Mouse (Mus musculus): Measurements from ENCODE around the gene Zfp446. TPM values are rescaled to one million over a fixed set of nuclear protein-coding genes. Genes with fewer than 3 reads are reported as not detected.

The Zfp446 gene
- polyA plus RNA-seq, 1 experiment from 2014 or later = 14.6 TPM

DNA sequence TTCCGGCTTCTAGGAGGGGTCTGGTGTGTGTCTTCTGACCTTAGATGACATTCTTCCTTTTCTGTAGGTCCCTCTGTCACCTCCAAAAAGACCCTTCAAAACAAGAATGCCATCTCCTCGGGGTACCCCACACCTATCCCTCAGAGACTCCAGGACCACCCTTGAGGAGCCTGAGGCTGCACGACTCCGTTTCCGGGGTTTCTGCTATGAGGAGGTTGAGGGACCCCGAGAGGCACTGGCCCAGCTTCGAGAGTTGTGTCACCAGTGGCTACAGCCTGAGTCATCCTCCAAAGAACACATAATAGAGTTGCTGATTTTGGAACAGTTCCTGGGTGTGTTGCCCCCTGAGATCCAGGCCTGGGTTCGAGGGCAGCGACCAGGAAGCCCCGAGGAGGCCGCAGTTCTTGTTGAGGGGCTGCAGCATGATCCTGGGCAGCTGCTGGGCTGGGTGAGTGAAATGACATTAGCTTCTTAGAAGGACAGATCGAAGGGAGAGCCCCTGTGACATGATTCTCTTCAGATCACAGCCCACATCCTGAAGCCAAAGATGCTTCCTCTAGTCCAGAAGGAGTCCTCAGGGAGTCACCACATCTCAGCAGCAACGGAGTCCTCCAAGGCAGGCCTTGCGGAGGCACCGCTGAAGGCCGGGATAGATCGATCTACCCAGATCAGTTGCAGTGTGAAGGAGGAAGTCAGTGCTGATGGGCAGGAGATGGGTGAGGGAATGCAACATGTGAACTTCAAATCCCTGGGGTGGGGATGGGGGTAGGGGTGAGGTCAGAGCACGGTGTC lies 1.5 kb downstream of the Zfp446 start:
- H3K36me3 ChIP-seq (ENCODE audit: control insufficient read depth, insufficient read depth, low read length) = no peaks in the 10 kb centered on the region
- H3K4me1 ChIP-seq (replicated peaks; ENCODE audit: control insufficient read depth, insufficient read depth, low read length) = peaks cover 5% of the 10 kb centered on the region; the same call in 1 of the 2 replicates
- H3K27me3 ChIP-seq (ENCODE audit: control insufficient read depth, insufficient read depth, low read length) = no peaks in the 10 kb centered on the region
- peak overlapping the region; percentile 85; the same call in 1 of the 2 replicates for H3K4me2 ChIP-seq (ENCODE audit: low read depth, low read length, severe bottlenecking)
- WGBS = 91% methylated on average over 18 of the region's 18 CpGs
- no peak overlapping the region for H3K4me3 ChIP-seq (ENCODE audit: low read depth, low read length)
- H3K27ac ChIP-seq (ENCODE audit: low read depth, low read length) = no peak overlapping the region
- peak; percentile 46 for DNase-seq (ENCODE audit: low spot score)
- ATAC-seq (replicated peaks; ENCODE audit: low FRiP score) = no peak
- no peak overlapping the region for H3K9ac ChIP-seq (ENCODE audit: low read length)
- no peaks in the 10 kb centered on the region for H3K9me3 ChIP-seq (ENCODE audit: control insufficient read depth, low read length)

DNA sequence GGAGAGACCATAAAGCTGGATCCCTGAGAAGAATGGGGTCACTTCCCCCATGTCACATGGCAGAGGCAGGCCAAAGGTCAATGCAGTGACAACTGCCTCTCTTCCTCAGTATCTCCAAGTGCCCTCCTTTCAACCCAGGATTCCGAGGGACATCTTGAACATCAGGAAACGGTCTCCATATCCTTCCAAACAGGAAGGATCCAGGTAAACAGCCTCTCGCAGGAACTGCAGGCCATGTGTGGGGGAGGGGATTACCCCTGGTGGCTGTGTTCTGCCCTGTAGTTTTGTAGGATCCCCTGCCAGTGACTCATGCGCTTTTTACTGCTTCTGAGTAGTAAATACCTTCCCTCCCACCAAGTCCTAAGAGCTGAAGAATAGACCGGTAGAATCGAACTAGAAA lies 2.1 kb downstream of the Zfp446 start:
- Histone ChIP-seq H3K27ac (ENCODE audit: low read depth, low read length) (no peak overlapping the region), H3K4me3 (ENCODE audit: low read depth, low read length) (no peak overlapping the region), H3K9ac (ENCODE audit: low read length) (no peak overlapping the region), H3K9me3 (ENCODE audit: control insufficient read depth, low read length) (no peaks in the 10 kb centered on the region), H3K4me2 (ENCODE audit: low read depth, low read length, severe bottlenecking) (no peak overlapping the region), H3K27me3 (ENCODE audit: control insufficient read depth, insufficient read depth, low read length) (no peaks in the 10 kb centered on the region), H3K36me3 (ENCODE audit: control insufficient read depth, insufficient read depth, low read length) (no peaks in the 10 kb centered on the region), H3K4me1 (replicated peaks; ENCODE audit: control insufficient read depth, insufficient read depth, low read length) (peaks cover 5% of the 10 kb centered on the region; the same call in 1 of the 2 replicates)
- ATAC-seq (replicated peaks; ENCODE audit: low FRiP score) = no peak
- 85% methylated on average over 6 of the region's 6 CpGs for WGBS
- DNase-seq (ENCODE audit: low spot score) = peak; percentile 40

DNA sequence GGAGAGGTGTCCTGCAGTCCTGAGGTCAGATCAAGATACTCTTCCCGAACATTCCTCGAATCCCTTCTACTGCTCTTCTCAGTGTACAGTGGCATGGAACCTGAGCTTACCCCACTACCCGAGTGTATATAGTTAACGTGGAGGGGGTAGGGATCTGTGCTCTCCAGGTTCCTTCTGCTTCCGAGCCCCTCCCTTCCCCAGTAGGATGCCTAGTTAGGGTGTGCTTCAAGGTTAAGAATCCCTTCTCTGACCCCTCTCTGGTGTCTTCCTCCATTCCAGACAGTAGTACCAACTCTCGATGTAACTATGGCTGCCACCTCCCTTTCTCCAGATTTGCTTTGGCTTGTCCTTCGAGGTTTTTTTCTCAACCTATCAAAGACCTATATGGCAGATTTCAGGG lies 2.6 kb downstream of the Zfp446 start:
- H3K9me3 ChIP-seq (ENCODE audit: control insufficient read depth, low read length) = no peaks in the 10 kb centered on the region
- no peak overlapping the region for H3K4me2 ChIP-seq (ENCODE audit: low read depth, low read length, severe bottlenecking)
- peaks cover 5% of the 10 kb centered on the region; the same call in 1 of the 2 replicates for H3K4me1 ChIP-seq (replicated peaks; ENCODE audit: control insufficient read depth, insufficient read depth, low read length)
- 86% methylated on average over 7 of the region's 7 CpGs for WGBS
- ATAC-seq (replicated peaks; ENCODE audit: low FRiP score) = no peak
- H3K36me3 ChIP-seq (ENCODE audit: control insufficient read depth, insufficient read depth, low read length) = no peaks in the 10 kb centered on the region
- H3K4me3 ChIP-seq (ENCODE audit: low read depth, low read length) = no peak overlapping the region
- no peaks in the 10 kb centered on the region for H3K27me3 ChIP-seq (ENCODE audit: control insufficient read depth, insufficient read depth, low read length)
- no peak overlapping the region for H3K27ac ChIP-seq (ENCODE audit: low read depth, low read length)
- DNase-seq (ENCODE audit: low spot score) = no peak
- no peak overlapping the region for H3K9ac ChIP-seq (ENCODE audit: low read length)

DNA sequence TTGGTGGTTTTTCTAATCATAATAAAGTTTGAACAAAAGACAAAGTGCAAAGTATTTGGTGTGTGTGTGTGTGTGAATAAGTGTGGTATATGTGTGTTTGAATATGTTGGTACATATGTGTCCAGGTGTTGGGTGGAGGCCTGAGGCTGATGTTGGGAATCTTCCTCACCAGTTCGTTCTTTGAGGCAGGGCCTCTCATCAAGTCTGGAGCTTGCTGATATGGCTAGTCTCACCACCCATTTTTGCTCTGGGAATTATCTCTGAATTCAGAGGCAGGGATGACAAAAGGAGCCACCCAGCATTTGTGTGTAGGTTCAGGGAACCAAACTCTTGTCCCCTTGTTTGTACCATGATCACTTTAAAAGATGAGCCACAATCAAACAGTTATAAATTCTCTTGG lies 8.1 kb downstream of the Zfp446 start:
- WGBS = 79% methylated on average over 1 of the region's 1 CpGs
- H3K4me2 ChIP-seq (ENCODE audit: low read depth, low read length, severe bottlenecking) = no peak overlapping the region
- peak; percentile 28 for DNase-seq (ENCODE audit: low spot score)

DNA sequence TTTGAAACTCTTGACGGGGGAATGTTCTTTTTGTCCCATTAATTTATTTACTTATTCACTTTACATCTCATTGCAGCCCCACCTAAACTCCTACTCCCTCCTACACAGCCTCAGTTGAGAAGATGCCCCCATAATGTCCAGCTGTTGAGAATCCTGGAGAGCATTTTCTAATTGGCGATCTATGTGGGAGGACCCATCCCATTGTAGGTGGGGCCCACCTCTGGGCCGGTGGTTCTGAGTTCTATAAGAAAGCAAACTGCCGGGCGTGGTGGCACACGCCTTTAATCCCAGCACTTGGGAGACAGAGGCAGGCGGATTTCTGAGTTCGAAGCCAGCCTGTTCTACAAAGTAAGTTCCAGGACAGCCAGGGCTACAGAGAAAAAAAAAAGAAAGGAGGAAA lies 9.3 kb downstream of the Zfp446 start:
- DNase-seq (ENCODE audit: low spot score) (peak; percentile 5), ATAC-seq (replicated peaks; ENCODE audit: low FRiP score) (no peak)
- WGBS = 84% methylated on average over 8 of the region's 8 CpGs
- H3K4me3 ChIP-seq (ENCODE audit: low read depth, low read length) = no peak overlapping the region
- H3K27me3 ChIP-seq (ENCODE audit: control insufficient read depth, insufficient read depth, low read length) = no peaks in the 10 kb centered on the region
- no peak overlapping the region for H3K4me2 ChIP-seq (ENCODE audit: low read depth, low read length, severe bottlenecking)
- H3K9ac ChIP-seq (ENCODE audit: low read length) = no peak overlapping the region
- no peaks in the 10 kb centered on the region for H3K9me3 ChIP-seq (ENCODE audit: control insufficient read depth, low read length)
- no peak overlapping the region for H3K27ac ChIP-seq (ENCODE audit: low read depth, low read length)
- H3K36me3 ChIP-seq (ENCODE audit: control insufficient read depth, insufficient read depth, low read length) = no peaks in the 10 kb centered on the region
- no peaks in the 10 kb centered on the region for H3K4me1 ChIP-seq (replicated peaks; ENCODE audit: control insufficient read depth, insufficient read depth, low read length)

More for the DNA sequence above, 8.1 kb downstream of the Zfp446 start:
- Histone ChIP-seq H3K9me3 (ENCODE audit: control insufficient read depth, low read length) (no peaks in the 10 kb centered on the region), H3K9ac (ENCODE audit: low read length) (no peak overlapping the region), H3K4me1 (replicated peaks; ENCODE audit: control insufficient read depth, insufficient read depth, low read length) (no peaks in the 10 kb centered on the region), H3K27me3 (ENCODE audit: control insufficient read depth, insufficient read depth, low read length) (no peaks in the 10 kb centered on the region), H3K27ac (ENCODE audit: low read depth, low read length) (no peak overlapping the region), H3K4me3 (ENCODE audit: low read depth, low read length) (no peak overlapping the region), H3K36me3 (ENCODE audit: control insufficient read depth, insufficient read depth, low read length) (no peaks in the 10 kb centered on the region)
- ATAC-seq (replicated peaks; ENCODE audit: low FRiP score) = no peak

DNA sequence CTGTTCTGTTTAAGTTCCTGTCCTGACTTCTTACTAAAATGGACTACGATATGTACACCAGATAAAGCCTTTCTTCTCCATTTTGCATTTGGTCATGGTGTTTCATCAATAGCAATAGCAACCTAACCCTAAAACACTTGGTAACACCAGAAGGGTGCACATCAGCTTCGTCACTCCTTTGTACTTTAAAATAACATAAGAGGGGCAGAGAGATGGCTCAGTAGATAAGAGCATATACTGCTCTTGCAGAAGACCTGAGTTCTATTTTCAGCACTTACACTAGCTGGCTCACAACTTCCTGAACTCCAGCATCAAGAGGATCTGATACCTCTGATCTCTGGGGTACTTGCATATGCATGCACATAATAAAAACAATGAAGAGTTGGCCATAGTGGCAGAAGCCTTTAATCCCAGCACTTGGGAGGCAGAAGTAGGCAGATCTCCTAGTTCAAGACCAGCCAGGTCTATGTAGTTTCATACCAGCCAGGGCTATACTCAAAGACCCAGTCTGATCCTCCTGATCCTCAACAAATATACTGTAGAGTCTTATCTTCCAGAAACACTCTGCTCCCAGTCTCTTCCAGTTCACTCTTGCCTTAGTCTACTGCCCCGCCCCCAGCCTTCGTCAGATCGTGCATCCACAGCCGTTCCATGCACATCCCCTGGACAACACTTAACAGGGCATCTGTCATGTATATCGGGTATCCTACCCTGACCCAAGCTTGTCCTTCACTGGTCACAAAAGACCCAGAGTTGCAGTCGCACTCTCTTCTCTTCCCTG lies 10.0 kb downstream of the Zfp446 start:
- Histone ChIP-seq H3K27me3 (ENCODE audit: control insufficient read depth, insufficient read depth, low read length) (no peaks in the 10 kb centered on the region), H3K4me1 (replicated peaks; ENCODE audit: control insufficient read depth, insufficient read depth, low read length) (no peaks in the 10 kb centered on the region), H3K4me3 (ENCODE audit: low read depth, low read length) (no peak overlapping the region), H3K4me2 (ENCODE audit: low read depth, low read length, severe bottlenecking) (no peak overlapping the region), H3K27ac (ENCODE audit: low read depth, low read length) (no peak overlapping the region), H3K9ac (ENCODE audit: low read length) (no peak overlapping the region), H3K36me3 (ENCODE audit: control insufficient read depth, insufficient read depth, low read length) (no peaks in the 10 kb centered on the region), H3K9me3 (ENCODE audit: control insufficient read depth, low read length) (no peaks in the 10 kb centered on the region)
- 88% methylated on average over 8 of the region's 8 CpGs for WGBS
- ATAC-seq (replicated peaks; ENCODE audit: low FRiP score) = no peak
- peak; percentile 2 for DNase-seq (ENCODE audit: low spot score)

DNA sequence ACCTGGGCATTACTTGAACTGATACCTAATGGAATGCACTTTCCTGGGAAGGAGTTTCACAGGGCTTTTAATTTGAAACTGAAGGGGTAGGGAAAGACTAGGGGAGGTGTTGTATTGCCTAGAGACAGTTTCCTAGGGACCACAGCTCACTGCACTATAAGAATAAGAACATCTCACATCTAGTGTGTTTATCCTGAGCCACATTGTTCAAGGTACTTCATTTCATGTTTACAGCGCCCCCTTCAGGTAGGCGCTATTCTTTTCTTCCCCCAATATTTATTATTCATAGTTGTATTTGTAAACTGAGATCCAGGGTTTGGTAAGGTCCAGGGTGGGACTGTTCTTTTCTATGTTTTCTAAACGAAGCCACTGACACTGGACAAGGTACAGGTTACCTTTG lies 14.6 kb downstream of the Zfp446 start:
- no peaks in the 10 kb centered on the region for H3K4me1 ChIP-seq (replicated peaks; ENCODE audit: control insufficient read depth, insufficient read depth, low read length)
- H3K4me3 ChIP-seq (ENCODE audit: low read depth, low read length) = no peak overlapping the region
- H3K4me2 ChIP-seq (ENCODE audit: low read depth, low read length, severe bottlenecking) = no peak overlapping the region
- ATAC-seq (replicated peaks; ENCODE audit: low FRiP score) = no peak
- no peaks in the 10 kb centered on the region for H3K36me3 ChIP-seq (ENCODE audit: control insufficient read depth, insufficient read depth, low read length)
- H3K27me3 ChIP-seq (ENCODE audit: control insufficient read depth, insufficient read depth, low read length) = no peaks in the 10 kb centered on the region
- no peak for DNase-seq (ENCODE audit: low spot score)
- H3K9me3 ChIP-seq (ENCODE audit: control insufficient read depth, low read length) = no peaks in the 10 kb centered on the region
- no peak overlapping the region for H3K27ac ChIP-seq (ENCODE audit: low read depth, low read length)
- 9% methylated on average over 3 of the region's 3 CpGs for whole genome bisulfite sequencing
- no peak overlapping the region for H3K9ac ChIP-seq (ENCODE audit: low read length)

DNA sequence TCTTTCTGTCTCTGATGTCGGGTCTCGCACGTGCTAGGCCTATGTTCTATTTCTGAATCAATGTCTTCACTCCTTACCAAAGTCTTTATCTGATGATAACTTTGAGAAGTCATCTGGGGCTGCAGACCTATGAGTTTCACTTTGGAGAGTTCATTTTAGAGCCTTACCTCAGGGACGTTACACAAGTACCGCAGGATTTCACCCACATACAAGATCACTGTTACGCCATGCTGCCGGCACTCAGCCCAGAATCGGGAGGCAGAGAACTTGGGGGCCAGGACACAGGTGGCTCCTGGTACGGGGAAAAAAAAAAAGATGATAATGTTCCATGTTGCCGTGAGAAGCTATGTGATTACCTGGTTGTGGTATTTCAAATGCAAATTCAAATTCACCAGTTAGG lies 15.5 kb downstream of the Zfp446 start:
- no peaks in the 10 kb centered on the region for H3K4me1 ChIP-seq (replicated peaks; ENCODE audit: control insufficient read depth, insufficient read depth, low read length)
- no peaks in the 10 kb centered on the region for H3K36me3 ChIP-seq (ENCODE audit: control insufficient read depth, insufficient read depth, low read length)
- no peak for DNase-seq (ENCODE audit: low spot score)
- no peak overlapping the region for H3K4me2 ChIP-seq (ENCODE audit: low read depth, low read length, severe bottlenecking)
- H3K4me3 ChIP-seq (ENCODE audit: low read depth, low read length) = no peak overlapping the region
- no peak overlapping the region for H3K9ac ChIP-seq (ENCODE audit: low read length)
- no peak overlapping the region for H3K27ac ChIP-seq (ENCODE audit: low read depth, low read length)
- no peak for ATAC-seq (replicated peaks; ENCODE audit: low FRiP score)
- no peaks in the 10 kb centered on the region for H3K27me3 ChIP-seq (ENCODE audit: control insufficient read depth, insufficient read depth, low read length)
- H3K9me3 ChIP-seq (ENCODE audit: control insufficient read depth, low read length) = no peaks in the 10 kb centered on the region
- 92% methylated on average over 10 of the region's 10 CpGs for WGBS
